Mouse (Mus musculus) heart, adult 2 months (tissue): ENCODE results near the gene Car11.
A peak's percentile ranks its signal among the peaks of the same experiment; 100 is the strongest.

Experiments
- CTCF ChIP-seq: fragments of 200-600 bp; IDR thresholded peaks from 2 replicates; pipeline ENCODE4 v1.8.1; 2022; ENCODE audit warnings: antibody characterized with exemption, mild to moderate bottlenecking, moderate library complexity
- POLR2A ChIP-seq: fragments of 200-500 bp; IDR thresholded peaks from 2 replicates; pipeline ENCODE4 v1.6.1; 2011; ENCODE audit warnings: mild to moderate bottlenecking, low read depth, low read length, control low read depth; ENCODE audit not compliant: insufficient read depth

GRCm38 (mm10) chr7:45706721-45707241, 7.1 kb downstream of the Car11 start:
- TF ChIP-seq POLR2A (peak; percentile 71), CTCF (peak; percentile 25; the same call in 1 of the 2 replicates)
